Mouse (Mus musculus) hindbrain, embryonic 16.5 days (tissue): ENCODE results near the gene Gdpd1. TPM values are rescaled to one million over a fixed set of nuclear protein-coding genes. Genes with fewer than 3 reads are reported as not detected.
"Not testable (repeated sequence)": the region's sequence is repeated elsewhere in the genome, so short reads cannot be mapped to it uniquely, and the experiment has no call there.

Experiments
- ATAC-seq: fragments of 200-750 bp; cut with Nextera tagmentation; 2 replicates; pipeline ENCODE4 v1.8.0; 2017; ENCODE audit warnings: moderate TSS enrichment, moderate library complexity
- H3K27ac ChIP-seq: fragments of 300-500 bp; sonication (generic); 2 replicates; pipeline ENCODE4 v1.5.1; 2014; ENCODE audit warnings: low read depth, mild to moderate bottlenecking, control low read depth, low read length, moderate library complexity
- H3K27me3 ChIP-seq: fragments of 300-500 bp; sonication (generic); replicated peaks from 2 replicates; pipeline ENCODE4 v1.6.1; 2014; ENCODE audit warnings: low read length; ENCODE audit not compliant: control insufficient read depth, insufficient read depth
- H3K36me3 ChIP-seq: fragments of 300-500 bp; sonication (generic); 2 replicates; pipeline ENCODE4 v1.6.1; 2014; ENCODE audit warnings: mild to moderate bottlenecking, low read length, moderate library complexity, mixed read lengths; ENCODE audit not compliant: control insufficient read depth, insufficient read depth
- H3K4me1 ChIP-seq: fragments of 300-500 bp; sonication (generic); 2 replicates; pipeline ENCODE4 v1.6.1; 2014; ENCODE audit warnings: low read depth, low read length; ENCODE audit not compliant: control insufficient read depth, insufficient read depth
- H3K4me2 ChIP-seq: fragments of 300-500 bp; sonication (generic); 2 replicates; pipeline ENCODE4 v1.6.1; 2014; ENCODE audit warnings: mild to moderate bottlenecking, low read length, control low read depth, moderate library complexity
- H3K4me3 ChIP-seq: fragments of 300-500 bp; sonication (generic); 2 replicates; pipeline ENCODE4 v1.5.1; 2014; ENCODE audit warnings: mild to moderate bottlenecking, low read length, control low read depth, moderate library complexity
- H3K9ac ChIP-seq: fragments of 300-500 bp; sonication (generic); 2 replicates; pipeline ENCODE4 v1.6.1; 2014; ENCODE audit warnings: low read depth, mild to moderate bottlenecking, control low read depth, low read length, moderate library complexity
- H3K9me3 ChIP-seq: fragments of 300-500 bp; sonication (generic); 2 replicates; pipeline ENCODE4 v1.6.1; 2014; ENCODE audit warnings: mild to moderate bottlenecking, low read length, moderate library complexity; ENCODE audit not compliant: control insufficient read depth
- WGBS: fragments of 180-500 bp; shearing (Covaris S2); extraction: QIAGEN DNeasy Blood & Tissue Kit; methylation state at CpG from one replicate; pipeline ENCODE4 v1.1.7; 2014; 5-methylcytosine and 5-hydroxymethylcytosine counted together
- polyA plus RNA-seq: library from polyadenylated mRNA; unstranded; fragments of >200 nt; fragmentation: Nextera tagmentation; extraction: Ambion mirVana; gene quantifications from 2 replicates; pipeline ENCODE4 v1.2.1, GENCODE M21; 2015

Gene Gdpd1
- polyA plus RNA-seq, 1 experiment from 2014 or later, result 165 TPM

DNA sequence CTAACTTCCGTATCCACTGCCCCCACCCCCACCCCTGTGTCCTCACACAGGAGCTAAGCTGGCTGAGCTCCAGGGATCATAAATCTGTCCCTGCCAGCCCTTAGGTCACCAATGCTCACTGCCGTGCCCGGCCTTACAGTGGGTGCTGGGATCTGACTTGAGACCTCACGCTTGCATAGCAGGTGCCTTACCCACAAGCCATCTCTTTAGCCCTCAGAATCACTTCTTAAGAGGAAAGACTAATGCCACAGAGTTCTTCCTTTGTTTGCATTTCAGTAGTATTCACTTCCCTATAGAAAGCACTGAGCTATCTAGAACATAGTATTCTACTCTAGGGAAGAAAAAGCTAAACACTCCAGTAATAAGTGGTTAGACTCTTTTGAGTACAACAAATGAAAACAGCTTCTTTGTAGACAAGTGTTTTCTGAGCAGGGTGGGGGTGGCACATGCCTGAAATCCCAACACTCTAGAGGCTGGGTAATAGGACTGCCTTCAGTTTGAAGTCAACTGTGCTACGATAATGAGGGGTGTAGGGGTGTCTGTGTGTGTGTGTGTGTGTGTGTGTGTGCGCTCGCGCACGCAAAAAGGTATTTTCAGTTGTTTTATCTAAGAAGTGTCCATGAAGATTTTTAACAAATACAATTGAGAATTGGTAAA is 34.4 kb downstream of the Gdpd1 start:
- H3K36me3 ChIP-seq, result peaks cover 46% of the 10 kb centered on the region
- no peak overlapping the region for H3K4me2 ChIP-seq
- ATAC-seq, result no peak
- no peaks in the 10 kb centered on the region for H3K9me3 ChIP-seq
- no peaks in the 10 kb centered on the region for H3K4me1 ChIP-seq
- H3K27me3 ChIP-seq, result no peaks in the 10 kb centered on the region
- no peak overlapping the region for H3K9ac ChIP-seq
- WGBS, result 80% methylated on average over 9 of the region's 9 CpGs
- no peak overlapping the region for H3K27ac ChIP-seq
- no peak overlapping the region for H3K4me3 ChIP-seq

DNA sequence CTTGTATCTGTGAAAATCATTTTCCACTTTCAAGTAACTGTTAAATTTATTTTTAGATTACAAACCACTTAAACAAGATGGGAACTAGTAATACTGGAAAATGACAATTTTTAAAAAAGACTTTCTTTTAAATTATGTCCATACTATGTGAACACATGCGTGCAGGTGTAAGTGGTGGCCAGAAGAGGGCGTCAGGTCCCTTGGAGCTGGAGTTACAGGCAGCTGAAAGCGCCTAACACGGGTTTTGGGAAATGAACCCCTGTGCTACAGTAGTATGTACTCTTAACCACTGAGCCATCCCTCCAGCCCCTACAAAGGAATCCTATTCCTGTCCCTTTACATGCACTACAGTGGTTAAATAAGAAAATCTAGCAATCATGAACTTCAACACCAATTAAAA is 37.7 kb downstream of the Gdpd1 start:
- no peaks in the 10 kb centered on the region for H3K4me1 ChIP-seq
- 66% methylated on average over 4 of the region's 4 CpGs for WGBS
- no peak overlapping the region for H3K27ac ChIP-seq
- no peaks in the 10 kb centered on the region for H3K9me3 ChIP-seq
- peaks cover 42% of the 10 kb centered on the region for H3K36me3 ChIP-seq
- H3K4me2 ChIP-seq, result no peak overlapping the region
- H3K4me3 ChIP-seq, result no peak overlapping the region
- H3K9ac ChIP-seq, result no peak overlapping the region
- H3K27me3 ChIP-seq, result no peaks in the 10 kb centered on the region
- no peak for ATAC-seq

DNA sequence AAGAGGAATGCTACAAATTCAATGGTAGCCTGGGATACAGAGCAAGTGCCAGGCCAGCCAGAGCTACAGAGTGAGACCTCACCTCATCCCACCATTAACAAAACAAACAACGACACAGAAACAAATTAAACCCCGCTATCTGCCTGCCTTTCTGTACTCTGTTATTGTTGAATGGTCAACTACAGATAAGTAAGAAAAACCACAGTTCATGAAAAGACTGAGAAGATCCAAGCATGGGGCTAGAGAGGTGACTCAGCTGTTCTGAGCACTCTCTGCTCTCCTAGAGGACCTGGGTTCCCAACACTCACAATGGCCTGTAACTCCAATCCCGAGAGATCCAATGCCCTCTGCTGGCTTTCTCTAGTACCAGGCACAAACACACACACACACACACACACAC is 45.6 kb downstream of the Gdpd1 start:
- Histone ChIP-seq H3K9me3 (no peaks in the 10 kb centered on the region), H3K4me2 (no peak overlapping the region), H3K4me3 (no peak overlapping the region), H3K27me3 (no peaks in the 10 kb centered on the region), H3K27ac (no peak overlapping the region), H3K36me3 (peaks cover 3% of the 10 kb centered on the region; the same call in 1 of the 2 replicates), H3K4me1 (no peaks in the 10 kb centered on the region), H3K9ac (no peak overlapping the region)
- no peak for ATAC-seq
- WGBS, result 97% methylated on average over 3 of the region's 3 CpGs

DNA sequence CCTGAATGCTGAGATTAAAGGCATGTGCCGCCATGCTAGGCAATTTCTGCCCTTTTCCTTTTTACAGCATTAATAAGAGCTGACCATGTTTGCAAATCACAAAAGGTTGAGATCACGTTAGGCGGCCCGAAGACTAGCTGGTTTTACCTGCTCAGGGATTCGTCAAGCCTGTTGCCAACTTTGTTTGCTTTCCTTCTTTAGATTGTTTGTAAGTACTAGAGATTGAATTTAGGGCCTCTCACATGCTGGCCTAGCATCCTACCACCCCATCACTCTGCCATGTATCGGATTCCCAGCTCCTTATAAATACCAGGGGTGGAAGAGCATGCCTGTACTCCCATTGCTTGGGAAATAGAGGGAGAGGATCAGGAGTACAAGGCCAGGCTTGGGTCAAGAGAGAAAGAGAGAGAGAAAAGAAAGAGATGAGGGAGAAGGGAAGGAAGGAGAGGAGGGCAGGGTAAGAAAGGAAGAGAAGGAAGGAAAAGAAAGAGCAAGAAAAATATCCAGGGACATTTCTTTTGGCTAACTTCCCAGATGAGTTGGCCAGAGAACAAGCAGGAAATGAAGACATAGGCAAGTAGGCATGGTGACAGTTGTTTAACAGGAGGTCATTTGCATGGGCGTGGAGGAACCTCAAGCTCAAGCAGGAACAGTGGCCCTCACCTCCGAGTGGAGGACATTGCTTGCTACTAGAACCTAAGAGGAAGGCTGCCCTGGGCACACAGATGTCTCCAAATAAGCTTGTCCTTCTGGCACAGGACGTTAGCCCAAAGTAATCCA is 47.6 kb downstream of the Gdpd1 start:
- H3K27me3 ChIP-seq, result no peaks in the 10 kb centered on the region
- H3K4me2 ChIP-seq, result no peak overlapping the region
- no peak overlapping the region for H3K27ac ChIP-seq
- WGBS, result 76% methylated on average over 9 of the region's 9 CpGs
- H3K4me1 ChIP-seq, result no peaks in the 10 kb centered on the region
- H3K9ac ChIP-seq, result no peak overlapping the region
- no peak for ATAC-seq
- H3K36me3 ChIP-seq, result no peaks in the 10 kb centered on the region
- H3K9me3 ChIP-seq, result no peaks in the 10 kb centered on the region
- no peak overlapping the region for H3K4me3 ChIP-seq

DNA sequence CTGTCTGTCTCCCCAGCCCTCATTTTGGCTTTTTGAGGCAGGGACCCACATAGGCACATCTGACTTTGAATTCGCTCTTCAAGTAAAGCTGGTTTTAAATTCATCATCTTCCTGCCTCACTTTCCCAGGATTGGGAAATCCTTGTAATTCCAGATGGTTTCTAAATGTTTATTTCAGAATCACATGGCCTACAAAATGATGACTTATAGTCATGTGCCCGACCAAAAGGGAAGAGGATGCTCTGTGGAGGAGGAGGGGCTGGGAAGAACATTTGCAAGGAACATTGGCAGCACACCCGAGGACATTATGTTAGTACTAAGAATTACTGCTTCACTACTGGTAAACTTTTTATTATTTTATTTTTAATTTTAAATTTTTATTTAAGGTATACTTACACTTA is 48.5 kb downstream of the Gdpd1 start:
- no peak overlapping the region for H3K4me3 ChIP-seq
- no peak overlapping the region for H3K4me2 ChIP-seq
- no peaks in the 10 kb centered on the region for H3K36me3 ChIP-seq
- no peaks in the 10 kb centered on the region for H3K9me3 ChIP-seq
- WGBS, result 74% methylated on average over 3 of the region's 3 CpGs
- H3K27ac ChIP-seq, result no peak overlapping the region
- H3K9ac ChIP-seq, result no peak overlapping the region
- H3K27me3 ChIP-seq, result no peaks in the 10 kb centered on the region
- H3K4me1 ChIP-seq, result no peaks in the 10 kb centered on the region
- no peak for ATAC-seq

DNA sequence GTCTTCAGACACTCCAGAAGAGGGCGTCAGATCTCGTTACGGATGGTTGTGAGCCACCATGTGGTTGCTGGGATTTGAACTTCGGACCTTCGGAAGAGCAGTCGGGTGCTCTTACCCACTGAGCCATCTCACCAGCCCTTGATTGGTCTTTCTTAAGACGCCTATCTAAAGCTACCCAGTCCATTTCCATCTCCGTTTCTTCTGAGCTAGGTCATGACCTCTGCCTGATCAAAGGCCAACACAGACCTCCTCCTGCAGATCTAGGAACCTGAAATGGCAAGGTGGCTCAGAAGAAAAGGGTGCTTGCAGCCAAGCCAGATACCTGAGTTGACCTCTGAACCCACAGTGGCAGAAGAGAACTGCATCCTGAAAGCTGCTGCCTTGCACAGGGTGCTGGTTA is 50.6 kb downstream of the Gdpd1 start:
- 57% methylated on average over 7 of the region's 8 CpGs for WGBS
- H3K9me3 ChIP-seq, H3K27me3 ChIP-seq, H3K4me3 ChIP-seq, H3K4me1 ChIP-seq, H3K27ac ChIP-seq, H3K4me2 ChIP-seq, H3K9ac ChIP-seq, H3K36me3 ChIP-seq, ATAC-seq: not testable (repeated sequence)

- no peak overlapping the region for H3K27ac ChIP-seq
- H3K4me1 ChIP-seq, result no peaks in the 10 kb centered on the region
- H3K27me3 ChIP-seq, result no peaks in the 10 kb centered on the region
- H3K9me3 ChIP-seq, result no peaks in the 10 kb centered on the region
- no peak overlapping the region for H3K4me3 ChIP-seq
- H3K9ac ChIP-seq, result no peak overlapping the region
- no peak overlapping the region for H3K4me2 ChIP-seq
- no peaks in the 10 kb centered on the region for H3K36me3 ChIP-seq
- 70% methylated on average over 3 of the region's 4 CpGs for WGBS
- no peak for ATAC-seq
Observed at GRCm38 (mm10) chr11:87022765-87023164, 51.1 kb downstream of the Gdpd1 start.

DNA sequence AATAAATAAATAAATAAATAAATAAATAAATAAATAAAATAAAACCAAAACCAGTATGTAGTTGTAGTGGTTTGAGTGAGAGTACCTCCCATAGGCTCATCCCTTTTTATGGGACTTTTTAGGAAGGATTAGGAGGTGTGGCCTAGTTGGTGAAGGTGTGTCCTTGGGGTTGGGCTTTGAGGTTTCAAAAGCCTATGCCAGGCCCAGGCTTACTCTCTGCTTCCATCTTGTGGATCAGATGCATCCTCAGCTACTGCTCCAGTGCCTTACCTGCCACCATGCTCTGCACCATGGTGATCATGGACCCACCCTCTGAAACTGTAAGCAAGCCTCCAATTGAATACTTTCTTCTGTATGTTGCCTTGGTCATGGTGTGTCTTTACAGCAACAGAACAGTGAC is 52.3 kb downstream of the Gdpd1 start:
- H3K27ac ChIP-seq, result no peak overlapping the region
- H3K9ac ChIP-seq, result no peak overlapping the region
- no peaks in the 10 kb centered on the region for H3K9me3 ChIP-seq
- no peak for ATAC-seq
- no peaks in the 10 kb centered on the region for H3K36me3 ChIP-seq
- no peak overlapping the region for H3K4me2 ChIP-seq
- H3K27me3 ChIP-seq, result no peaks in the 10 kb centered on the region
- H3K4me3 ChIP-seq, result no peak overlapping the region
- no peaks in the 10 kb centered on the region for H3K4me1 ChIP-seq

DNA sequence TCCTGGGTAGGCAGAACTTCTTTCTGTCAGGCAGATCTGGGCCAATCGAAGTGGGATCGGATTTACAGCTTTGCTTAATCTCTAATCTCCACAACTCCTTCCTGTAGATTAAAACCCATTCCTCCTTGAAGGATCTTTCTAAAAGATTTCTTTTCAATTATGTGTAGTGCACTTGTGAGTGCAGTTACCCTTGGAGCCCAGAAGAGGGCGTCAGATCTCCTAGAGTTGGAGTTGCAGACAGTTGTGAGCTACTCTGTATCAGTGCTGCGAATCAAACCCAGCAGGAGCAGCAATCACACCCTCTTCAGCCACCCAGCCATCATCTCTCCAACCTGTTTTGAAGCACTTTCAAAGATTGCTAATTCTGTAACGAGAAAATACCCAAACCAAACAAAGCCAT is 53.4 kb downstream of the Gdpd1 start:
- H3K4me3 ChIP-seq, result no peak overlapping the region
- no peaks in the 10 kb centered on the region for H3K36me3 ChIP-seq
- no peaks in the 10 kb centered on the region for H3K27me3 ChIP-seq
- ATAC-seq, result no peak
- H3K27ac ChIP-seq, result no peak overlapping the region
- H3K4me1 ChIP-seq, result no peaks in the 10 kb centered on the region
- H3K4me2 ChIP-seq, result no peak overlapping the region
- 88% methylated on average over 5 of the region's 5 CpGs for WGBS
- H3K9ac ChIP-seq, result no peak overlapping the region
- no peaks in the 10 kb centered on the region for H3K9me3 ChIP-seq
